Mouse (Mus musculus) cerebellum, adult 18-20 months (tissue): ENCODE results near the gene Atg7.
A peak's percentile ranks its signal among the peaks of the same experiment; 100 is the strongest.

Source experiments
- DNase-seq, 2 experiments: peaks; one replicate each; pipeline ENCODE4 v3.0.0; 2021

Atg7 gene

GRCm38 (mm10) chr6:114736355-114736754 is 93.5 kb downstream of the Atg7 start:
- no peak for DNase-seq

GRCm38 (mm10) chr6:114737181-114737580 is 94.3 kb downstream of the Atg7 start:
- no peak for DNase-seq

- DNase-seq = peak; percentile 44 to 56
Measured at GRCm38 (mm10) chr6:114737931-114738759, 95.2 kb downstream of the Atg7 start.

GRCm38 (mm10) chr6:114738760-114739112 is 95.8 kb downstream of the Atg7 start:
- no peak for DNase-seq

GRCm38 (mm10) chr6:114742209-114743003 is 99.5 kb downstream of the Atg7 start:
- no peak for DNase-seq

GRCm38 (mm10) chr6:114743126-114743525 is 100.2 kb downstream of the Atg7 start:
- no peak for DNase-seq

- no peak for DNase-seq
Measured at GRCm38 (mm10) chr6:114743845-114744244, 100.9 kb downstream of the Atg7 start.

- DNase-seq = no peak
Measured at GRCm38 (mm10) chr6:114746439-114746974, 103.6 kb downstream of the Atg7 start.

- no peak for DNase-seq
Measured at GRCm38 (mm10) chr6:114748419-114748818, 105.5 kb downstream of the Atg7 start.

- no peak for DNase-seq
Measured at GRCm38 (mm10) chr6:114748882-114749281, 106.0 kb downstream of the Atg7 start.

GRCm38 (mm10) chr6:114758795-114759194 is 115.9 kb downstream of the Atg7 start:
- no peak for DNase-seq

GRCm38 (mm10) chr6:114766314-114766713 is 123.4 kb downstream of the Atg7 start:
- no peak for DNase-seq

GRCm38 (mm10) chr6:114767710-114768109 is 124.8 kb downstream of the Atg7 start:
- DNase-seq = no peak

GRCm38 (mm10) chr6:114770337-114770736 is 127.4 kb downstream of the Atg7 start:
- DNase-seq = no peak

- no peak for DNase-seq
Measured at GRCm38 (mm10) chr6:114771502-114771901, 128.6 kb downstream of the Atg7 start.

GRCm38 (mm10) chr6:114775210-114775609 is 132.3 kb downstream of the Atg7 start:
- no peak for DNase-seq

- no peak for DNase-seq
Measured at GRCm38 (mm10) chr6:114777872-114778271, 135.0 kb downstream of the Atg7 start.

- no peak for DNase-seq
Measured at GRCm38 (mm10) chr6:114778650-114779049, 135.8 kb downstream of the Atg7 start.

- no peak for DNase-seq
Measured at GRCm38 (mm10) chr6:114780583-114780982, 137.7 kb downstream of the Atg7 start.

GRCm38 (mm10) chr6:114781415-114782240 is 138.7 kb downstream of the Atg7 start:
- peak in 1 of 2 experiments; percentile 8 for DNase-seq

- DNase-seq = no peak
Measured at GRCm38 (mm10) chr6:114782486-114782885, 139.6 kb downstream of the Atg7 start.

- no peak for DNase-seq
Measured at GRCm38 (mm10) chr6:114786461-114786860, 143.6 kb downstream of the Atg7 start.

GRCm38 (mm10) chr6:114787606-114788005 is 144.7 kb downstream of the Atg7 start:
- DNase-seq = no peak
